Mouse (Mus musculus): Measurements from ENCODE around the gene Polr3b.

DNA sequence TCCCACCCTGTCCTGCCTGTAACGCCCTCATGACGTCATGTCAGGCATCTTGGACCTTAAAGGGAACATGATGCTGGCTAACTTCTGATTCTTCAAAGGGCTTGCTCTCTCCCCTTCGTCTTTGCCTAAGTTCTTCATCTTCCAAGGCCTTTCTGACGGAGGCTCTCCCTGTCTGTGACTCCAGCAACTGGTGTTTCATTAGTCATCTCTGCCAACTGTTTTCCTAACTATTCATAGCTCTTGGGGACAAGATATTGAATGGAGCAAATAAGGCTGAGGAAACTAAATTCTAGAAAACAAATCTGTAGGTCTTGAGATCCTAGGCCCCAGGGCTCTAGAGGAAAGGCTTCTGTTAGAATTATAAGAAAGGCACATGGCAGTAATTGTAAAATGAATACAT is 151.8 kb downstream of the Polr3b start:
- TF ChIP-seq GATA1 (IDR thresholded peaks at IDR 0.05; ENCODE audit: borderline replicate concordance, low read length), result no peak
- TF ChIP-seq FLI1 (IDR thresholded peaks at IDR 0.05; ENCODE audit: low read length), result no peak

Data from megakaryocyte, embryonic 14.5 days (primary cell).